Mouse (Mus musculus): ENCODE results near the gene Nptx2. TPM values are rescaled to one million over a fixed set of nuclear protein-coding genes. Genes with fewer than 3 reads are reported as not detected.

Nptx2 gene
- total and polyA plus RNA-seq, 3 experiments: not detected

GRCm38 (mm10) chr5:144529123-144529522, 16.6 kb upstream of the Nptx2 start:
- Histone ChIP-seq H3K4me1 (ENCODE audit: control insufficient read depth in 1 of 2, insufficient read depth in 2 of 2, low read length in 2 of 2) (no peaks in the 10 kb centered on the region), H3K27me3 (ENCODE audit: control insufficient read depth in 1 of 2, insufficient read depth in 2 of 2, low read length in 2 of 2) (no peaks in the 10 kb centered on the region), H3K9me3 (replicated peaks; ENCODE audit: insufficient read depth, low read length) (no peaks in the 10 kb centered on the region), H3K27ac (ENCODE audit: control insufficient read depth, low read depth, low read length) (no peak overlapping the region), H3K36me3 (ENCODE audit: control insufficient read depth in 1 of 2, insufficient read depth in 2 of 2, low read length in 2 of 2) (no peaks in the 10 kb centered on the region), H3K9ac (ENCODE audit: control insufficient read depth, low read depth, low read length, poor library complexity, severe bottlenecking) (no peak overlapping the region), H3K79me2 (ENCODE audit: control insufficient read depth, insufficient read depth, low read length, poor library complexity) (no peaks in the 10 kb centered on the region), H3K4me3 (ENCODE audit: control insufficient read depth in 1 of 2, insufficient read depth in 1 of 2, low read depth in 2 of 2, low read length in 2 of 2) (no peak overlapping the region)
- TF ChIP-seq POLR2AphosphoS5 (IDR thresholded peaks at IDR 0.05; ENCODE audit: borderline replicate concordance, low read depth, low read length) (no peak), HCFC1 (IDR thresholded peaks at IDR 0.05; ENCODE audit: low read depth, low read length) (no peak), SMC3 (IDR thresholded peaks at IDR 0.05; ENCODE audit: low read depth, low read length) (no peak), MAZ (IDR thresholded peaks at IDR 0.05; ENCODE audit: low read depth, low read length) (no peak), ELF1 (IDR thresholded peaks at IDR 0.05; ENCODE audit: low read depth, low read length) (no peak), CHD1 (IDR thresholded peaks at IDR 0.05; ENCODE audit: low read depth, low read length) (no peak), E2F4 (IDR thresholded peaks at IDR 0.05; ENCODE audit: borderline replicate concordance, low read depth, low read length) (no peak), ZMIZ1 (IDR thresholded peaks at IDR 0.05; ENCODE audit: low read depth, low read length) (no peak), CHD2 (IDR thresholded peaks at IDR 0.05; ENCODE audit: low read length) (no peak), MXI1 (IDR thresholded peaks at IDR 0.05; ENCODE audit: low read depth, low read length) (no peak), ZC3H11A (IDR thresholded peaks at IDR 0.05; ENCODE audit: low read depth, low read length) (no peak), POLR2AphosphoS2 (IDR thresholded peaks at IDR 0.05; ENCODE audit: low read length) (no peak), MAFK (IDR thresholded peaks at IDR 0.05; ENCODE audit: borderline replicate concordance, low read depth, low read length) (no peak), GABPA (IDR thresholded peaks at IDR 0.05; ENCODE audit: low read depth, low read length) (no peak), GATA1 (IDR thresholded peaks at IDR 0.05; ENCODE audit: low read depth, low read length) (no peak), RCOR1 (IDR thresholded peaks at IDR 0.05; ENCODE audit: low read depth, low read length) (no peak), USF2 (IDR thresholded peaks at IDR 0.05; ENCODE audit: borderline replicate concordance in 1 of 2, insufficient read depth in 1 of 2, low read depth in 1 of 2, low read length in 2 of 2) (no peak)
- no peak for DNase-seq (ENCODE audit: low read depth, low spot score)

GRCm38 (mm10) chr5:144542711-144543308, 2.9 kb upstream of the Nptx2 start:
- H3K27ac ChIP-seq (ENCODE audit: control insufficient read depth, low read depth, low read length): no peak overlapping the region
- no peaks in the 10 kb centered on the region for H3K36me3 ChIP-seq (ENCODE audit: control insufficient read depth in 1 of 2, insufficient read depth in 2 of 2, low read length in 2 of 2)
- no peaks in the 10 kb centered on the region for H3K79me2 ChIP-seq (ENCODE audit: control insufficient read depth, insufficient read depth, low read length, poor library complexity)
- H3K9ac ChIP-seq (ENCODE audit: control insufficient read depth, low read depth, low read length, poor library complexity, severe bottlenecking): no peak overlapping the region
- no peaks in the 10 kb centered on the region for H3K27me3 ChIP-seq (ENCODE audit: control insufficient read depth in 1 of 2, insufficient read depth in 2 of 2, low read length in 2 of 2)
- H3K4me3 ChIP-seq (ENCODE audit: control insufficient read depth in 1 of 2, insufficient read depth in 1 of 2, low read depth in 2 of 2, low read length in 2 of 2): no peak overlapping the region
- TF ChIP-seq POLR2AphosphoS2 (IDR thresholded peaks at IDR 0.05; ENCODE audit: low read length) (no peak), ZC3H11A (IDR thresholded peaks at IDR 0.05; ENCODE audit: low read depth, low read length) (no peak), MYC (IDR thresholded peaks at IDR 0.05; ENCODE audit: low read depth, low read length) (no peak), GABPA (IDR thresholded peaks at IDR 0.05; ENCODE audit: low read depth, low read length) (no peak), MAFK (IDR thresholded peaks at IDR 0.05; ENCODE audit: borderline replicate concordance, low read depth, low read length) (no peak), MAZ (IDR thresholded peaks at IDR 0.05; ENCODE audit: low read depth, low read length) (no peak), USF2 (IDR thresholded peaks at IDR 0.05; ENCODE audit: borderline replicate concordance in 1 of 2, insufficient read depth in 1 of 2, low read depth in 1 of 2, low read length in 2 of 2) (no peak), KAT2A (conservative IDR thresholded peaks at IDR 0.05; ENCODE audit: low read depth, low read length) (no peak), E2F4 (IDR thresholded peaks at IDR 0.05; ENCODE audit: borderline replicate concordance, low read depth, low read length) (no peak), TBP (IDR thresholded peaks at IDR 0.05; ENCODE audit: low read depth, low read length) (no peak), NELFE (IDR thresholded peaks at IDR 0.05; ENCODE audit: low read depth, low read length) (no peak), NRF1 (IDR thresholded peaks at IDR 0.05; ENCODE audit: insufficient read depth, low read depth, low read length, poor library complexity, severe bottlenecking) (no peak), RAD21 (IDR thresholded peaks at IDR 0.05; ENCODE audit: low read depth, low read length) (no peak), HCFC1 (IDR thresholded peaks at IDR 0.05; ENCODE audit: low read depth, low read length) (no peak), ZMIZ1 (IDR thresholded peaks at IDR 0.05; ENCODE audit: low read depth, low read length) (no peak), MAX (IDR thresholded peaks at IDR 0.05; ENCODE audit: low read length) (no peak), EP300 (IDR thresholded peaks at IDR 0.05; ENCODE audit: low read depth in 1 of 2, low read length in 2 of 2) (no peak)
- peak; percentile 3 for DNase-seq (ENCODE audit: low read depth, low spot score)
- no peaks in the 10 kb centered on the region for H3K9me3 ChIP-seq (replicated peaks; ENCODE audit: insufficient read depth, low read length)
- no peaks in the 10 kb centered on the region for H3K4me1 ChIP-seq (ENCODE audit: control insufficient read depth in 1 of 2, insufficient read depth in 2 of 2, low read length in 2 of 2)

Measured in MEL (cell line).